ENCODE assay signal across 10 mouse cellular contexts in the genomic region with DNA sequence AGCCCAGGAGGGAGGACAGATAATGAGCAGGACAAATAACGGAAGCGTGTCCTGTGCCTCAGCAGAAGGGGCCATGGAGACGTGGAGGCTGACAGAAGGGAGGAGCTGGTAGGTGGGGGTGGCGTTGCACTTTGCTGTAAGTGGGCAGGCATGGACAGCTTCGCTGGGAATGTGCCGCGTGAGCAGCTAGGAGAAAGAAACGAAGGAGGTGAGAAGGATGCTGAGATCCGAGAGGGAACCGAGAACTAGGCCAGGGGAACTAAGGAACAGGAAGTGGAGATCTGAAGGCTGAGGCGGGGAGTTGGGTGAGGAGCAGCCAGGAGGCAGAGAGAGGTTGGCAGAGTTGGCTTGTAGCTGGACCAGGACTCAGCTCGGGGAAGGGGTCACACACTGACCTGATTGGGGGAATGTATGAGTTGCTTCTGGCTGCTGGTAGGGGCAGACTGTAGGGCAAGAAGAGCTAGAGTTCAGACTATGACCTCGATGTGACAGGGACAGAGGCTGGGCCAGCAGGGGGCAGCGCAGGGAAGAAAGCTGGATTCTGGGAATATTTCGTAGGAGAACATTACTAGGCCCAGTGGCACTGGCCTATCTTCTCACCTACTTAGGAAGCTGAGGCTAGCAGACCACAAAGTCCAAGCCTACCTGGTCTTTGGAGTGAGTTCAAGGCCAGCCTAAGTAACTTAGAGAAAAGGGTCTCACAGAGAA. TPM values are rescaled to one million over a fixed set of nuclear protein-coding genes. Genes with fewer than 3 reads are reported as not detected.
DNase-seq lines count a peak whose midpoint lies in the region; TF ChIP-seq lines count a peak whose summit lies in the region.
"Had no signal": no experiment of that assay in that cellular context is flagged by ENCODE, and none has a peak within 500 bp of the region (broad histone marks: within the 10 kb centered on the region; RNA-seq: fewer than 3 reads in every experiment).

No protein-coding gene starts in this region.

- intact Hi-C loops in gastrocnemius, postnatal 36 days (cut with DNase I) = loop anchor here (5.0 kb wide), 1 partner anchor 52 kb away; a partner anchor contains a TSS
- intact Hi-C loops in left cerebral cortex, postnatal 14 days (cut with DNase I) = no loop called here

- H3K27me3 ChIP-seq in CH12.LX (replicated peaks) = no peaks in the 10 kb centered on the region
- H3K27me3 ChIP-seq: stomach, embryonic 15.5 days had no signal

- in situ Hi-C loops in CH12.LX (cut with MboI; ENCODE audit: low pct_ligation_motif_present, low pct_unique_long_range_greater_than_20kb, low sequenced_read_pairs) = no loop called here

- no peak overlapping the region for H3K4me3 ChIP-seq in CH12.LX (replicated peaks in 1 of 3; ENCODE audit: low read depth in 2 of 3, low read length in 2 of 3, poor library complexity in 1 of 3)
- H3K4me3 ChIP-seq: limb, embryonic 12.5 days; stomach, embryonic 15.5 days had no signal

- H3K9me3 ChIP-seq in CH12.LX (replicated peaks; ENCODE audit: low read length) = no peaks in the 10 kb centered on the region
- H3K9me3 ChIP-seq: limb, embryonic 12.5 days; stomach, embryonic 15.5 days had no signal

- H3K36me3 ChIP-seq in CH12.LX (replicated peaks in 1 of 2; ENCODE audit: control insufficient read depth in 1 of 2, insufficient read depth in 1 of 2, low read length in 1 of 2) = peaks cover 0 to 67% of the 10 kb centered on the region in 2 experiments
- H3K36me3 ChIP-seq: limb, embryonic 12.5 days; stomach, embryonic 15.5 days had no signal

- no peak for TF ChIP-seq EP300 in CH12.LX (IDR thresholded peaks at IDR 0.05; ENCODE audit: low read length)

- no peak overlapping the region for H3K4me2 ChIP-seq in CH12.LX (ENCODE audit: insufficient read depth, low read depth, poor library complexity, severe bottlenecking)
- H3K4me2 ChIP-seq: limb, embryonic 12.5 days; stomach, embryonic 15.5 days had no signal

- TF ChIP-seq RAD21 in CH12.LX (IDR thresholded peaks at IDR 0.05; ENCODE audit: low read depth, low read length) = peak; percentile 58

- no peak for TF ChIP-seq POLR2A in CH12.LX (IDR thresholded peaks at IDR 0.05; ENCODE audit: low read depth, low read length)

- peaks cover 15 to 53% of the 10 kb centered on the region in 2 experiments for H3K4me1 ChIP-seq in CH12.LX (ENCODE audit: control insufficient read depth in 1 of 2, insufficient read depth in 2 of 2)
- H3K4me1 ChIP-seq: limb, embryonic 12.5 days; stomach, embryonic 15.5 days had no signal

- H3K9ac ChIP-seq in CH12.LX (ENCODE audit: insufficient read depth, low read depth) = no peak overlapping the region
- H3K9ac ChIP-seq: limb, embryonic 12.5 days; stomach, embryonic 15.5 days had no signal

- peak; percentile 62 for DNase-seq in layer of hippocampus, adult 11-12 months (ENCODE audit: low spot score)
- no peak for DNase-seq in layer of hippocampus, postnatal 14 days (ENCODE audit: low spot score in 2 of 2)
- no peak for DNase-seq in CH12.LX (ENCODE audit: extremely low read depth)
- peak; percentile 77 for DNase-seq in adrenal gland, postnatal 25 days
- DNase-seq in gastrocnemius, postnatal 36 days = peak; percentile 65 to 74
- DNase-seq in left cerebral cortex, postnatal 14 days (ENCODE audit: low spot score in 2 of 2) = peak; percentile 56 to 73
- DNase-seq in right cerebral cortex, postnatal 25 days = peak; percentile 58
- DNase-seq in layer of hippocampus, adult 18-20 months (ENCODE audit: low spot score in 2 of 2) = no peak

- no peak overlapping the region for H3K27ac ChIP-seq in CH12.LX (ENCODE audit: insufficient read depth, low read depth)
- H3K27ac ChIP-seq: limb, embryonic 12.5 days; stomach, embryonic 15.5 days had no signal

- dilution Hi-C loops in CH12.LX (cut with MboI; ENCODE audit: extremely low pct_ligation_motif_present, extremely low pct_unique_long_range_greater_than_20kb, low sequenced_read_pairs) = no loop called here

- TF ChIP-seq CTCF in CH12.LX (conservative IDR thresholded peaks at IDR 0.05 in 1 of 2, IDR thresholded peaks at IDR 0.05 in 1 of 2; ENCODE audit: low read depth in 2 of 2, low read length in 2 of 2) = peak; percentile 41 to 76

- H3K79me2 ChIP-seq in CH12.LX (replicated peaks; ENCODE audit: control insufficient read depth, extremely low read depth, insufficient read depth, poor library complexity, severe bottlenecking) = no peaks in the 10 kb centered on the region

TF ChIP-seq in CH12.LX, 34 proteins besides CTCF, POLR2A, EP300 and RAD21:
- TF ChIP-seq NELFE (IDR thresholded peaks at IDR 0.05; ENCODE audit: low read depth, low read length) = no peak; the same call in 1 of the 2 replicates
- peak; percentile 14; the same call in 1 of the 2 replicates for TF ChIP-seq ELF1 (IDR thresholded peaks at IDR 0.05; ENCODE audit: low read depth, low read length)
- no peak for TF ChIP-seq CHD2 (IDR thresholded peaks at IDR 0.05; ENCODE audit: low read length)
- TF ChIP-seq MEF2A (IDR thresholded peaks at IDR 0.05; ENCODE audit: borderline replicate concordance, low read depth, low read length) = no peak
- TF ChIP-seq E2F4 (IDR thresholded peaks at IDR 0.05; ENCODE audit: insufficient replicate concordance, low read depth, low read length) = no peak
- TF ChIP-seq MYC (IDR thresholded peaks at IDR 0.05; ENCODE audit: low read depth, low read length) = no peak
- TF ChIP-seq TCF12 (IDR thresholded peaks at IDR 0.05; ENCODE audit: low read depth, low read length) = 0 out of 2 replicates have a peak, but pooled peaks have one; percentile 16
- no peak for TF ChIP-seq USF2 (conservative IDR thresholded peaks at IDR 0.05; ENCODE audit: low read depth, low read length)
- no peak for TF ChIP-seq JUND (conservative IDR thresholded peaks at IDR 0.05; ENCODE audit: low read depth, low read length)
- no peak for TF ChIP-seq BHLHE40 (IDR thresholded peaks at IDR 0.05; ENCODE audit: low read depth, low read length)
- no peak for TF ChIP-seq GABPA (IDR thresholded peaks at IDR 0.05; ENCODE audit: insufficient replicate concordance, low read depth, low read length)
- no peak for TF ChIP-seq NRF1 (IDR thresholded peaks at IDR 0.05; ENCODE audit: low read depth, low read length)
- TF ChIP-seq ZMIZ1 (IDR thresholded peaks at IDR 0.05; ENCODE audit: low read depth, low read length) = no peak
- TF ChIP-seq MAX (IDR thresholded peaks at IDR 0.05; ENCODE audit: low read length) = no peak
- peak; percentile 77 for TF ChIP-seq SMC3 (IDR thresholded peaks at IDR 0.05; ENCODE audit: low read depth, low read length)
- TF ChIP-seq ETS1 (conservative IDR thresholded peaks at IDR 0.05; ENCODE audit: low read depth, low read length) = no peak
TF ChIP-seq in CH12.LX: peak in this region for 3.

RNA-seq across cellular contexts. Expression of a gene that starts 9.9 kb away (rescaled TPM):
- total RNA-seq in layer of hippocampus, postnatal 14 days (2021) = 1 to 10 TPM; 2.8 to 3.1 TPM
- 1.7 and 3.0 TPM in 2 replicates for total RNA-seq in CH12.LX (2012; rRNA removed)
- 8.7 and 11.2 TPM in 2 replicates for total RNA-seq in CH12.LX (2014; rRNA removed)
- 16.7 and 18.7 TPM in 2 replicates for polyA plus RNA-seq in CH12.LX (2012; ENCODE audit: insufficient read length, low read depth)
- total RNA-seq in adrenal gland, postnatal 25 days (2021) = 1.4 and 4.5 TPM in 2 replicates
- 10 to 100 TPM; 14.1 to 15.9 TPM for total RNA-seq in gastrocnemius, postnatal 36 days (2021)
- 1 to 10 TPM; 2.0 to 3.3 TPM for total RNA-seq in left cerebral cortex, postnatal 14 days (2021)
- total RNA-seq in layer of hippocampus, adult 18-20 months (2021) = 1 to 10 TPM; 4.3 to 7.0 TPM

RNA-seq across cellular contexts. Expression of a gene that starts 21.6 kb away (rescaled TPM):
- total RNA-seq in layer of hippocampus, postnatal 14 days (2021) = 100 to 1,000 TPM; 430 to 445 TPM
- 0.17 and 0.30 TPM in 2 replicates for total RNA-seq in CH12.LX (2012; rRNA removed)
- not detected in 2 replicates for total RNA-seq in CH12.LX (2014; rRNA removed)
- polyA plus RNA-seq in CH12.LX (2012; ENCODE audit: insufficient read length, low read depth) = not detected in 2 replicates
- 10.1 and 11.3 TPM in 2 replicates for total RNA-seq in adrenal gland, postnatal 25 days (2021)
- 100 to 1,000 TPM; 835 to 915 TPM for total RNA-seq in gastrocnemius, postnatal 36 days (2021)
- 100 to 1,000 TPM; 359 to 374 TPM for total RNA-seq in left cerebral cortex, postnatal 14 days (2021)
- total RNA-seq in layer of hippocampus, adult 18-20 months (2021) = 100 to 1,000 TPM; 669 to 714 TPM

RNA-seq across cellular contexts. Expression of a gene that starts 28.7 kb away (rescaled TPM):
- under 1 TPM; 0.55 to 0.72 TPM for total RNA-seq in layer of hippocampus, postnatal 14 days (2021)
- total RNA-seq in CH12.LX (2012; rRNA removed) = not detected in 2 replicates
- total RNA-seq in CH12.LX (2014; rRNA removed) = not detected in 2 replicates
- polyA plus RNA-seq in CH12.LX (2012; ENCODE audit: insufficient read length, low read depth) = 0.08 TPM in 1 of 2 replicates, not detected in the other
- total RNA-seq in adrenal gland, postnatal 25 days (2021) = 0.73 and 1.9 TPM in 2 replicates
- total RNA-seq in gastrocnemius, postnatal 36 days (2021) = under 1 TPM; 0.77 to 0.96 TPM
- total RNA-seq in left cerebral cortex, postnatal 14 days (2021) = not detected
- total RNA-seq in layer of hippocampus, adult 18-20 months (2021) = under 1 TPM; 0.58 to 0.92 TPM

RNA-seq across cellular contexts. Expression of a gene that starts 46.1 kb away (rescaled TPM):
- total RNA-seq in layer of hippocampus, postnatal 14 days (2021) = 10 to 100 TPM; 21.8 to 23.3 TPM
- total RNA-seq in CH12.LX (2012; rRNA removed) (not detected in 2 replicates), CH12.LX (2014; rRNA removed) (not detected in 2 replicates)
- not detected in 2 replicates for polyA plus RNA-seq in CH12.LX (2012; ENCODE audit: insufficient read length, low read depth)
- 3.7 and 3.8 TPM in 2 replicates for total RNA-seq in adrenal gland, postnatal 25 days (2021)
- 1 to 10 TPM; 2.5 to 4.4 TPM for total RNA-seq in gastrocnemius, postnatal 36 days (2021)
- total RNA-seq in left cerebral cortex, postnatal 14 days (2021) = 10 to 100 TPM; 16.2 to 17.5 TPM
- total RNA-seq in layer of hippocampus, adult 18-20 months (2021) = 10 to 100 TPM; 37.9 to 40.4 TPM

RNA-seq across cellular contexts. Expression of a gene that starts 48.2 kb away (rescaled TPM):
- 100 to 1,000 TPM in 1 of 2 experiments, 10 to 100 TPM in 1; 62.6 to 118 TPM for total RNA-seq in layer of hippocampus, postnatal 14 days (2021)
- not detected in 2 replicates for total RNA-seq in CH12.LX (2012; rRNA removed)
- not detected in 2 replicates for total RNA-seq in CH12.LX (2014; rRNA removed)
- polyA plus RNA-seq in CH12.LX (2012; ENCODE audit: insufficient read length, low read depth) = not detected in 2 replicates
- 151 and 212 TPM in 2 replicates for total RNA-seq in adrenal gland, postnatal 25 days (2021)
- total RNA-seq in gastrocnemius, postnatal 36 days (2021) = 1,000 to 10,000 TPM in 1 of 2 experiments, 100 to 1,000 TPM in 1; 991 to 1,156 TPM
- total RNA-seq in left cerebral cortex, postnatal 14 days (2021) = 10 to 100 TPM; 46.1 to 47.7 TPM
- total RNA-seq in layer of hippocampus, adult 18-20 months (2021) = 100 to 1,000 TPM; 113 to 114 TPM

Comparison
In these comparisons a context has a peak if more than half of its experiments do, and no peak if none do; other contexts are left out.
1. DNase-seq: peak in layer of hippocampus, adult 11-12 months (single experiment), adrenal gland, postnatal 25 days (single experiment), gastrocnemius, postnatal 36 days (2 of 2), left cerebral cortex, postnatal 14 days (2 of 2) and right cerebral cortex, postnatal 25 days (single experiment); none in layer of hippocampus, postnatal 14 days (0 of 2), CH12.LX (single experiment) and layer of hippocampus, adult 18-20 months (0 of 2).
2. RNA of a gene that starts 21.6 kb away (total RNA-seq): 835 to 915 TPM in gastrocnemius, postnatal 36 days, 669 to 714 TPM in layer of hippocampus, adult 18-20 months, 430 to 445 TPM in layer of hippocampus, postnatal 14 days and 359 to 374 TPM in left cerebral cortex, postnatal 14 days; 10.1 to 11.3 TPM in adrenal gland, postnatal 25 days and 0.17 to 0.30 TPM in CH12.LX; every median in the first group is over 10 times any median in the second.